In genomic region chr1:121435981-121436380, GRCm38 (mm10) we compare ENCODE assay signal across 10 mouse cellular contexts.
"Had no signal": no experiment of that assay in that cellular context is flagged by ENCODE, and none has a peak within 500 bp of the region (broad histone marks: within the 10 kb centered on the region; RNA-seq: fewer than 3 reads in every experiment).

No protein-coding gene starts in this region.

- DNase-seq: liver, postnatal 0 days; lung, adult 2 months; lung, postnatal 14 days; lung, postnatal 36 days; retina, postnatal 1 day; right cerebral cortex, postnatal 14 days; spleen, adult 18-20 months; thymus, adult 2 months; thymus, postnatal 25 days; thymus, postnatal 4 days had no signal
